Mouse (Mus musculus): ENCODE measurements at regions not wholly inside any gene's neighbourhood (a gene's known extent, or its start where the extent isn't known, plus 50 kb on each side); places are given as distances from the start of the nearest gene placed in this dataset.

GRCm38 (mm10) chr13:118441322-118442064 is 54.4 kb upstream of the Mrps30 start:
- TF ChIP-seq CTCF (IDR thresholded peaks at IDR 0.05; ENCODE audit: borderline replicate concordance, insufficient read depth, low read depth, low read length) (no peak), POLR2A (IDR thresholded peaks at IDR 0.05; ENCODE audit: borderline replicate concordance, insufficient read depth, low read length) (no peak)

All from cerebellum, adult 2 months (tissue).